Mouse (Mus musculus): ENCODE measurements around the gene Snx11. TPM values are rescaled to one million over a fixed set of nuclear protein-coding genes. Genes with fewer than 3 reads are reported as not detected.

Snx11 gene
- polyA plus RNA-seq, 1 experiment from 2014 or later = 18.7 TPM

GRCm38 (mm10) chr11:96768240-96768639 lies 9.1 kb downstream of the Snx11 start:
- 40% methylated on average over 9 of the region's 9 CpGs for WGBS
- DNase-seq (ENCODE audit: low spot score) (peak; percentile 69), ATAC-seq (peak; percentile 72)
- H3K9ac ChIP-seq (replicated peaks; ENCODE audit: low read depth) = no peak overlapping the region
- no peak overlapping the region for H3K4me3 ChIP-seq (ENCODE audit: low read depth, low read length)
- no peak for TF ChIP-seq EP300 (IDR thresholded peaks at IDR 0.05)
- TF ChIP-seq CTCF (IDR thresholded peaks at IDR 0.05) = no peak
- no peaks in the 10 kb centered on the region for H3K27me3 ChIP-seq (replicated peaks; ENCODE audit: insufficient read depth, low read length)
- peak overlapping the region; percentile 49; the same call in 1 of the 2 replicates for H3K27ac ChIP-seq (ENCODE audit: low read length)
- no peaks in the 10 kb centered on the region for H3K9me3 ChIP-seq (ENCODE audit: low read length)
- H3K4me2 ChIP-seq (replicated peaks; ENCODE audit: low read depth, low read length) = 0 out of 2 replicates have a peak overlapping the region, but pooled peaks have one; percentile 14
- H3K36me3 ChIP-seq (ENCODE audit: insufficient read depth, low read length) = peaks cover 19% of the 10 kb centered on the region; the same call in 1 of the 2 replicates
- H3K4me1 ChIP-seq (ENCODE audit: insufficient read depth, low read depth, low read length) = peaks cover 4% of the 10 kb centered on the region; the same call in 1 of the 2 replicates

GRCm38 (mm10) chr11:96767096-96767495 lies 10.3 kb downstream of the Snx11 start:
- Histone ChIP-seq H3K36me3 (ENCODE audit: insufficient read depth, low read length) (peaks cover 9% of the 10 kb centered on the region; the same call in 1 of the 2 replicates), H3K9me3 (ENCODE audit: low read length) (no peaks in the 10 kb centered on the region), H3K9ac (replicated peaks; ENCODE audit: low read depth) (no peak overlapping the region), H3K4me1 (ENCODE audit: insufficient read depth, low read depth, low read length) (peaks cover 11% of the 10 kb centered on the region; the same call in 1 of the 2 replicates), H3K4me3 (ENCODE audit: low read depth, low read length) (no peak overlapping the region), H3K4me2 (replicated peaks; ENCODE audit: low read depth, low read length) (no peak overlapping the region), H3K27me3 (replicated peaks; ENCODE audit: insufficient read depth, low read length) (no peaks in the 10 kb centered on the region), H3K27ac (ENCODE audit: low read length) (no peak overlapping the region)
- DNase-seq (ENCODE audit: low spot score) (no peak), ATAC-seq (no peak)
- 74% methylated on average over 7 of the region's 7 CpGs for WGBS
- TF ChIP-seq EP300 (IDR thresholded peaks at IDR 0.05) = no peak
- TF ChIP-seq CTCF (IDR thresholded peaks at IDR 0.05) = no peak

GRCm38 (mm10) chr11:96766555-96766954 lies 10.8 kb downstream of the Snx11 start:
- H3K4me2 ChIP-seq (replicated peaks; ENCODE audit: low read depth, low read length) = no peak overlapping the region
- H3K27me3 ChIP-seq (replicated peaks; ENCODE audit: insufficient read depth, low read length) = no peaks in the 10 kb centered on the region
- no peaks in the 10 kb centered on the region for H3K9me3 ChIP-seq (ENCODE audit: low read length)
- peaks cover 11% of the 10 kb centered on the region; the same call in 1 of the 2 replicates for H3K4me1 ChIP-seq (ENCODE audit: insufficient read depth, low read depth, low read length)
- no peak overlapping the region for H3K4me3 ChIP-seq (ENCODE audit: low read depth, low read length)
- WGBS = 69% methylated on average over 12 of the region's 12 CpGs
- peak; percentile 34 for DNase-seq (ENCODE audit: low spot score)
- H3K27ac ChIP-seq (ENCODE audit: low read length) = peak overlapping the region; percentile 62; the same call in 1 of the 2 replicates
- H3K9ac ChIP-seq (replicated peaks; ENCODE audit: low read depth) = no peak overlapping the region
- ATAC-seq = no peak; the same call in 1 of the 2 replicates
- H3K36me3 ChIP-seq (ENCODE audit: insufficient read depth, low read length) = peaks cover 3% of the 10 kb centered on the region; the same call in 1 of the 2 replicates
- TF ChIP-seq CTCF (IDR thresholded peaks at IDR 0.05) (no peak), EP300 (IDR thresholded peaks at IDR 0.05) (no peak)

GRCm38 (mm10) chr11:96765645-96766044 lies 11.7 kb downstream of the Snx11 start:
- Histone ChIP-seq H3K9ac (replicated peaks; ENCODE audit: low read depth) (no peak overlapping the region), H3K4me3 (ENCODE audit: low read depth, low read length) (no peak overlapping the region), H3K27ac (ENCODE audit: low read length) (peak overlapping the region; percentile 62), H3K4me1 (ENCODE audit: insufficient read depth, low read depth, low read length) (peaks cover 11% of the 10 kb centered on the region; the same call in 1 of the 2 replicates), H3K36me3 (ENCODE audit: insufficient read depth, low read length) (peaks cover 3% of the 10 kb centered on the region; the same call in 1 of the 2 replicates), H3K27me3 (replicated peaks; ENCODE audit: insufficient read depth, low read length) (no peaks in the 10 kb centered on the region), H3K4me2 (replicated peaks; ENCODE audit: low read depth, low read length) (no peak overlapping the region), H3K9me3 (ENCODE audit: low read length) (no peaks in the 10 kb centered on the region)
- TF ChIP-seq EP300 (IDR thresholded peaks at IDR 0.05) = no peak
- TF ChIP-seq CTCF (IDR thresholded peaks at IDR 0.05) = no peak
- 31% methylated on average over 7 of the region's 7 CpGs for WGBS
- ATAC-seq (peak; percentile 62), DNase-seq (ENCODE audit: low spot score) (peak; percentile 78)

GRCm38 (mm10) chr11:96764511-96765350 lies 12.6 kb downstream of the Snx11 start:
- ATAC-seq (no peak), DNase-seq (ENCODE audit: low spot score) (no peak)
- no peak overlapping the region for H3K4me3 ChIP-seq (ENCODE audit: low read depth, low read length)
- no peaks in the 10 kb centered on the region for H3K9me3 ChIP-seq (ENCODE audit: low read length)
- H3K4me2 ChIP-seq (replicated peaks; ENCODE audit: low read depth, low read length) = no peak overlapping the region
- H3K9ac ChIP-seq (replicated peaks; ENCODE audit: low read depth) = no peak overlapping the region
- no peaks in the 10 kb centered on the region for H3K27me3 ChIP-seq (replicated peaks; ENCODE audit: insufficient read depth, low read length)
- no peak for TF ChIP-seq CTCF (IDR thresholded peaks at IDR 0.05)
- TF ChIP-seq EP300 (IDR thresholded peaks at IDR 0.05) = no peak
- 58% methylated on average over 13 of the region's 13 CpGs for WGBS
- H3K36me3 ChIP-seq (ENCODE audit: insufficient read depth, low read length) = 0 out of 2 replicates have a peak, but pooled peaks cover 3% of the 10 kb centered on the region
- peak overlapping the region; percentile 62; the same call in 1 of the 2 replicates for H3K27ac ChIP-seq (ENCODE audit: low read length)
- peaks cover 11% of the 10 kb centered on the region; the same call in 1 of the 2 replicates for H3K4me1 ChIP-seq (ENCODE audit: insufficient read depth, low read depth, low read length)

- Histone ChIP-seq H3K9ac (replicated peaks; ENCODE audit: low read depth) (no peak overlapping the region), H3K4me2 (replicated peaks; ENCODE audit: low read depth, low read length) (no peak overlapping the region), H3K36me3 (ENCODE audit: insufficient read depth, low read length) (0 out of 2 replicates have a peak, but pooled peaks cover 3% of the 10 kb centered on the region), H3K9me3 (ENCODE audit: low read length) (no peaks in the 10 kb centered on the region), H3K4me1 (ENCODE audit: insufficient read depth, low read depth, low read length) (peaks cover 9% of the 10 kb centered on the region; the same call in 1 of the 2 replicates), H3K27ac (ENCODE audit: low read length) (no peak overlapping the region), H3K27me3 (replicated peaks; ENCODE audit: insufficient read depth, low read length) (no peaks in the 10 kb centered on the region), H3K4me3 (ENCODE audit: low read depth, low read length) (no peak overlapping the region)
- TF ChIP-seq EP300 (IDR thresholded peaks at IDR 0.05) (no peak), CTCF (IDR thresholded peaks at IDR 0.05) (peak; percentile 18; the same call in 1 of the 2 replicates)
- peak; percentile 35 for ATAC-seq
- WGBS = 52% methylated on average over 15 of the region's 15 CpGs
- peak; percentile 31 for DNase-seq (ENCODE audit: low spot score)
Measured at GRCm38 (mm10) chr11:96762742-96763470, 14.5 kb downstream of the Snx11 start.
